Mouse (Mus musculus): Measurements from ENCODE around the gene Gpr12. TPM values are rescaled to one million over a fixed set of nuclear protein-coding genes. Genes with fewer than 3 reads are reported as not detected.
"Not testable (repeated sequence)": the region's sequence is repeated elsewhere in the genome, so short reads cannot be mapped to it uniquely, and the experiment has no call there.

The Gpr12 gene
- polyA plus RNA-seq, 1 experiment from 2014 or later: 0.69 TPM

DNA sequence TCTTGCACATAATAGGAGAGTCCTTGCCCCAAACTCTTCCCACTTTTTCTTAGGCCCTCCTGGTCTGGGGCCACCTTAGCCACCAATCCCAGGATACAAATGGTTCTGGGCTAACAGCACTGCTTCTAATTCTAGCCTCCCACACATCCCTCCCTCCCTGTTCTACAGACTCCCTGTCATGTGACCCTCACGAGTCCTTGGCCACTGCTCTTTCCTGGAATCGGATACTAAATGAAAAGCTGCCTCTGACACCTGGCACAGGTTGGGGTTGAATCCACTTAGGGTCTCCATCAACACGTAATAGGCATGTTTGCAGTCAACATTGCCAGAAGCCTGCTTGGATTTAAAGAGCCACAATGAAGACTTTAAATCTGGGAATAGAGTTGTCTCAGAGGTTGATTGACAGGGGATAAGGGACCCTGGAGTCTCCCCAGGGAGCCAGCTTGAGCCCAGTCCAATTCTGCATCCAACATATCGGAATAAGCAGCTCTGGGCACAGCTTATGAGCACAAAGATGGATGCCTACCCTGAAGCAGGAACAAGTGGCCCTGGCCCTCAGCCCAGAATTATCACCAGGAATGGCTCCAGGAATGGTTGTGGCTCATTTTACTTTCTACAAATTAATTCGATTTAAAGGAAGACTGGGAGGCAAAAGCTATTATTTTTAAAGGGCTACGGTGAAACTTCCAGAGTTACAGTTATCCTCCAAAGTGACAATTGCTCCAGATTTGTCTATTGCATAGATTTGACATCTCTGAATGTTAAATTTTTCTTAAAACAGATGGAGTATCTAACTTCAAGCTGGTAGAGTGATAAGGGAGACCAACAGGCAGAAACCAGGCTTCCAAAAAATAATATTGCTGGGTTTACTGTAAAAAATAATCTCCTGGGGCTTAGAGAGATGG is 13.0 kb downstream of the Gpr12 start:
- not testable (repeated sequence) for H3K4me1 ChIP-seq; H3K4me3 ChIP-seq; H3K27me3 ChIP-seq (ENCODE audit: low read depth, poor library complexity, severe bottlenecking); H3K9me3 ChIP-seq (replicated peaks); H3K27ac ChIP-seq; DNase-seq (ENCODE audit: low spot score); H3K36me3 ChIP-seq
- WGBS: 76% methylated on average over 6 of the region's 6 CpGs

DNA sequence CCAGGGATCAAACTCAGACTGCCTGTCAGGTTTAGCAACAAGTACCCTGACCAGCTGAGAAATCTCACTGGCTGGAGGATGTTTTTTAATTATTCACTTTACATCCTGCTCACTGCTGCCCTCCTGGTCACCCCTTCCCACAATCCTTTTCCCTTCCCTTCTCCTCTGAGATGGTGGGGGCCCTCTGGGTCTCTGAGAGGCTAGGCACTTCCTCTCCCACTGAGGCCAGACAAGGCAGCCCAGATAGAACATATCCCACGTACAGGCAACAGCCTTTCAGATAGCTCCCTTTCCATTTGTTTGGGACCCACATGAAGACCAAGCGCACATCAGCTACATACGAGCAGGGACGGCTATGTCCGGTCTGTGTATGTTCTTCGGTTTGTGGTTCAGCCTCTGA is 14.9 kb downstream of the Gpr12 start:
- WGBS: 83% methylated on average over 6 of the region's 6 CpGs
- H3K27me3 ChIP-seq (ENCODE audit: low read depth, poor library complexity, severe bottlenecking); H3K36me3 ChIP-seq; H3K4me3 ChIP-seq; H3K27ac ChIP-seq; H3K9me3 ChIP-seq (replicated peaks); H3K4me1 ChIP-seq; DNase-seq (ENCODE audit: low spot score): not testable (repeated sequence)

DNA sequence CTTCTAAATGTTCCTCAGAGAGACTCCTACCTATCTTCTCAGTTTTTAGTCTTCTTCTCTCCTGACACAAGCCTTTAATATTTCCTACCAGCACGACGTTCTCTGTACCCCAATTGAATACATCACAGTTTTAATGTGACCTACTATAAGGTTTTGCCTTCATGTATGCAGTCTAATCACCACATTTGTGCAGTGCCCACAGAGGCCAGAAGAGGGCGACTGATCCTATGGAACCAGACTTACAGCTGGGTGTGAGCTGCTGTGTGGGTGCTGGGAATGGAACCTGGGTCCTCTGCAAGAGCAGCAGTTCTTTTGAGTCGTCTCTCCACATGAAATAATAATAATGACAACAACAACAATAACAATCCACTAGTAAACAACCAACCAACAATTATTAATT is 18.0 kb downstream of the Gpr12 start:
- Histone ChIP-seq H3K4me3 (no peak overlapping the region), H3K9me3 (replicated peaks) (no peaks in the 10 kb centered on the region), H3K36me3 (no peaks in the 10 kb centered on the region), H3K27ac (no peak overlapping the region), H3K4me1 (no peaks in the 10 kb centered on the region), H3K27me3 (ENCODE audit: low read depth, poor library complexity, severe bottlenecking) (no peaks in the 10 kb centered on the region)
- peak; percentile 61 for DNase-seq (ENCODE audit: low spot score)
- 66% methylated on average over 4 of the region's 4 CpGs for whole genome bisulfite sequencing

DNA sequence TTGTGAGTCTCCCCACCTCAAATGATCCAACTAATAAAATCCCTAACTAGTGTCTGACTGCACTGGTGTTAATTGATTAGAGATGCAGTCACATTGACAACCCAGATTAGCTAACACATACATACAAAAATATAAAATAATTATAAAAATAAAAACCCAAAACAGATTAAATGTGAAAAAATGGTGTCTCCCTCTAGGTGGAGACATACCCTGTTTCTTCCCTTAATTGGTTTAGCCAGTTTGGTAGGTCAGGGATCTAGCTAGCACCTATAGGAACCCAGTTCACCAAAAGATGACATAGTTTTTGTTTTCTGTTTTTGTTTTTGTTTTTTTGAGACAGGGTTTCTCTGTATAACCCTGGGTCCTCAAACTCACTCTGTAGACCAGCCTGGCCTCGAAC is 20.8 kb downstream of the Gpr12 start:
- Histone ChIP-seq H3K4me1 (no peaks in the 10 kb centered on the region), H3K9me3 (replicated peaks) (no peaks in the 10 kb centered on the region), H3K27me3 (ENCODE audit: low read depth, poor library complexity, severe bottlenecking) (no peaks in the 10 kb centered on the region), H3K36me3 (no peaks in the 10 kb centered on the region), H3K4me3 (no peak overlapping the region), H3K27ac (no peak overlapping the region)
- DNase-seq (ENCODE audit: low spot score): no peak
- WGBS: 89% methylated on average over 1 of the region's 1 CpGs

DNA sequence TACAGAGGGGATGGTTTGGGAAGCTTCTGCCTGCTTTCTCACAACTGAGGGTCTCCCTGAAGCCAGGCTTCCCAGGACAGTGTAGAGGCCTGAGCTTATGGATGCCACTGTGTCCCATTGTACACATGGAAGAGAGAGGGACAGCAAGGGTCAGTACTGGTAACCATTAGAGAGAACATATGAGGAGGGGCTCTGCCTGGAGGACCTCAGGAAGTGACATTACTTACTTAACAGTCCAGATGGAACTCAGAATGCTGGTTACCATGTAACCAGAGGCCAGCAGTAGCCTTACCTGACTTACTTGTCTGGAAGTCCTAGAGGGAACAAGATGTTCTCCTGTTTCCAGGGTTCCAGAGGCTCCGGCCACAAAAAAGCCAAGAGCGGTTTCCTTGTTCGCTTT is 29.2 kb downstream of the Gpr12 start, which contains the start of gene Gm3415:
Gene Gm3415 (plus strand): TSS at position 301 of the 400 bp plus-strand sequence.
- not testable (repeated sequence) for H3K4me3 ChIP-seq; H3K27ac ChIP-seq; H3K9me3 ChIP-seq (replicated peaks); H3K4me1 ChIP-seq; DNase-seq (ENCODE audit: low spot score); H3K27me3 ChIP-seq (ENCODE audit: low read depth, poor library complexity, severe bottlenecking); H3K36me3 ChIP-seq
- no CpG with 5 or more reads among the region's 3 CpGs for WGBS

DNA sequence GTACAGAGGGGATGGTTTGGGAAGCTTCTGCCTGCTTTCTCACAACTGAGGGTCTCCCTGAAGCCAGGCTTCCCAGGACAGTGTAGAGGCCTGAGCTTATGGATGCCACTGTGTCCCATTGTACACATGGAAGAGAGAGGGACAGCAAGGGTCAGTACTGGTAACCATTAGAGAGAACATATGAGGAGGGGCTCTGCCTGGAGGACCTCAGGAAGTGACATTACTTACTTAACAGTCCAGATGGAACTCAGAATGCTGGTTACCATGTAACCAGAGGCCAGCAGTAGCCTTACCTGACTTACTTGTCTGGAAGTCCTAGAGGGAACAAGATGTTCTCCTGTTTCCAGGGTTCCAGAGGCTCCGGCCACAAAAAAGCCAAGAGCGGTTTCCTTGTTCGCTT is 47.7 kb downstream of the Gpr12 start, which contains the start of gene Gm3409:
Gene Gm3409 (plus strand): TSS at position 301 of the 400 bp plus-strand sequence.
- H3K4me3 ChIP-seq; DNase-seq (ENCODE audit: low spot score); H3K27ac ChIP-seq; H3K27me3 ChIP-seq (ENCODE audit: low read depth, poor library complexity, severe bottlenecking); H3K9me3 ChIP-seq (replicated peaks); H3K4me1 ChIP-seq; H3K36me3 ChIP-seq: not testable (repeated sequence)
- 87% methylated on average over 3 of the region's 3 CpGs for WGBS

Other genes with a start within 250 kb of the Gpr12 start
- 4.1 and 4.8 TPM in 2 replicates for gene Wasf3, start 200.3 kb downstream of the Gpr12 start, polyA plus RNA-seq (2016; fragmentation: Nextera tagmentation; extraction: Ambion mirVana)
- gene Gm6408, start 103.3 kb downstream of the Gpr12 start, polyA plus RNA-seq (2016; fragmentation: Nextera tagmentation; extraction: Ambion mirVana): not detected in 2 replicates
- not detected in 2 replicates for gene Gm6370, start 93.9 kb downstream of the Gpr12 start, polyA plus RNA-seq (2016; fragmentation: Nextera tagmentation; extraction: Ambion mirVana)
- not detected in 2 replicates for gene 4930449I24Rik, start 82.8 kb downstream of the Gpr12 start, polyA plus RNA-seq (2016; fragmentation: Nextera tagmentation; extraction: Ambion mirVana)
- gene Gm3402, start 71.1 kb downstream of the Gpr12 start, polyA plus RNA-seq (2016; fragmentation: Nextera tagmentation; extraction: Ambion mirVana): not detected in 2 replicates
- not detected in 2 replicates for gene Gm3404, start 59.4 kb downstream of the Gpr12 start, polyA plus RNA-seq (2016; fragmentation: Nextera tagmentation; extraction: Ambion mirVana)
- not detected in 2 replicates for gene Gm3409, start 47.6 kb downstream of the Gpr12 start, polyA plus RNA-seq (2016; fragmentation: Nextera tagmentation; extraction: Ambion mirVana)
- not detected in 2 replicates for gene Gm3415, start 29.1 kb downstream of the Gpr12 start, polyA plus RNA-seq (2016; fragmentation: Nextera tagmentation; extraction: Ambion mirVana)
- 13.4 and 13.7 TPM in 2 replicates for gene Usp12, start 209.8 kb upstream of the Gpr12 start, polyA plus RNA-seq (2016; fragmentation: Nextera tagmentation; extraction: Ambion mirVana)
- gene Rpl21, start 247.7 kb upstream of the Gpr12 start, polyA plus RNA-seq (2016; fragmentation: Nextera tagmentation; extraction: Ambion mirVana): 536 and 605 TPM in 2 replicates